Mouse (Mus musculus) urinary bladder, adult 18-20 months (tissue): ENCODE measurements around the gene Fbxo17.

Experiments used
- DNase-seq, 2 experiments: peaks; one replicate each; pipeline ENCODE4 v3.0.0; 2022; ENCODE audit warnings: low spot score in 2 of 2, mixed read lengths in 2 of 2

Gene Fbxo17

GRCm38 (mm10) chr7:28719159-28719558 is 2.6 kb downstream of the Fbxo17 start:
- no peak for DNase-seq

GRCm38 (mm10) chr7:28719650-28720049 is 3.0 kb downstream of the Fbxo17 start:
- DNase-seq = no peak

GRCm38 (mm10) chr7:28720753-28721537 is 4.3 kb downstream of the Fbxo17 start:
- DNase-seq = no peak

DNA sequence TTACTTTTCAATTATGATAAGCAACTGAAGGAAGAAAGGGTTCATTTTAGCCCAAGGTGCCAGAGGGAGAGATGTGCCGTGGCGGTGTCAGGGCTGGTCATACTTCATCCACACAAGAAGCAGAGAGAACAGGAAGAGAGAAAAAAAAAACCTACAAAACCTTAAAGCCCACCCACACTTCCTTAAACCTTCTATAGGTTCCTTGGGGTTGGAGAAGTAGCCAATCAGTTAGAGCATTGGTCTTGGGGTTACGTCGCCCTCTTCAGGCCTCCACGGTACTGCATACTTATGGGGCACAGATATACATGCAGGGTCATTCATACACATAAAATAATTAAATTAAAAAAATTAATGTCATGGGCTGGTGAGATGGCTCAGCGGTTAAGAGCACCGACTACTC is 5.5 kb downstream of the Fbxo17 start:
- no peak for DNase-seq

- no peak for DNase-seq
Observed at GRCm38 (mm10) chr7:28724613-28725012, 8.0 kb downstream of the Fbxo17 start.

DNA sequence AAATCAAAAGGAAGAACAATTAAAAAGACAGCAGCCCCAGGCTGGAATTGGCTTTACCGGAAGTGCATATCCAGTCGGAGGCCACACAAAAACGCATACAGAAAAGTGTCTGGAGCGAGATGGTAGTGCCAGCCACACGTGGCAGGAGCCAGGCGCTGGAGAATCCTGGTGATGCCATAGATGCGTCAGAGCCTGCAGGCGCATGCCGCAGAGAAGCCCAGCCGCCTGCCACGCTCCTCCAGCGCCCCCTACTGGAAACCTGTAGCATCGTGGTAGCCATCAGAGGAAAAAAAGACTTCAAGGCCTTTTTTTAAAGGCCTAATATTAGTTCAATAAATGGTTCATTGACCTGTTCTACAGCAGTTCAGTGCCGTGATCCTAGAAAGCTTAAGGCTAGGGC is 10.0 kb downstream of the Fbxo17 start:
- peak; percentile 56 to 67 for DNase-seq

GRCm38 (mm10) chr7:28727649-28728340 is 11.2 kb downstream of the Fbxo17 start:
- DNase-seq = no peak

GRCm38 (mm10) chr7:28732341-28733142 is 15.9 kb downstream of the Fbxo17 start:
- DNase-seq = peak; percentile 66 to 70

DNA sequence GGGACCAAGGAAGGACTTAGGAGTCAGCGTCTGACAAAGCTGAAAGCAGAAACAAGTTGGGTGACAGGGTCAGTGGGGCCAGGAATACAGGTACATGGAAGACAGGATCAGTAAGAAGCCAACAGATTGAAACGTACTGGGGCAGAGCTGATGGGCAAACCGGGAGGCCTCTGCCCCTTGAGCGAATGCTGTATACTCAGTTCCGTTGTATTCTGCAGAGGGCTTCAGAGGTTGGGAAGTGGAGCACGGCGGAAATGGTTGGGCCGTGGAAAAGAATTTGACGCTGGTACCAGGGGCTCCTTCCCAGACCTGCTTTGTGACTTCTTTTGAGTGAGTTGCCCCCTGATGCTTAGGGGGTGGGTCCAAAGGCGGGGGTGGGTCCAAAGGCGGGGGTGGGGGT is 16.6 kb downstream of the Fbxo17 start:
- DNase-seq = no peak

DNA sequence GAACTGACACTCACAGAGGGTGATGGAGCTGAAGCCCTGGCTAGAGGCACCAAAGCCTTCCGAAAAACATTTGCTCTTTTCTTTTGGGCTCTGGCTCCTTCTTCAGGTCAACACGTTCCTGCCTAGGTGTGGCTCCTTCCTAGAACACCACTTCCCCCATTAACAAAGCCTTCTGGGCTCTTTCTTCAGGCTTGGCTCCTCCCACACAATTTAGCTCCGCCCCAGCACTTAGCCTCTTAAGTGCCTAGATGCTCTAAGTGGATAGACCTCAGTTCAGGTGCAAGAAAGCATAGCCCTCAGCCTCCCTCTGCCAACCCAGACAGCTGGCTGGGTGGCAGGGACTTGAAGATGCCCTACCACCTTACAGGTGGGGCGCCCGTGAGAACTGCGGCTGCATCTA is 19.1 kb downstream of the Fbxo17 start:
- DNase-seq = no peak

GRCm38 (mm10) chr7:28739829-28740228 is 23.2 kb downstream of the Fbxo17 start:
- DNase-seq = no peak

DNA sequence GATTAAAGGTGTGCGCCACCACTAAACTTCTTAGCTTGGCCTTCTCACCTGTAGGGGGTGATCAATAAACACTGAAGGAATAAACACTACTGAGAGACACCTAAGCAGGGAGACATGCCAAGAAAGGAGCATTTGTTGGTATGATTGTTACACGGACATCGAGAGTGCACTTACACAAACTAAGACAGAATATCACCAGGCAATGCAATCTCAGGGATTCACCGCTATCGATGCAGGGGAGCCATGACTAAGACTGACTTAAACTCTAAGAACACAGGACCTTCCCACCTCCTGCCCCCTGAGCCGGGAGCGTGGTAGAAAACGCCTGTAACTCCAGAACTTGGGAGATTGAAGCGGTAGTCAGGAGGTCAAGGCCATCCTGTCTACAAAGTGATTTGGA is 24.3 kb downstream of the Fbxo17 start:
- no peak for DNase-seq

DNA sequence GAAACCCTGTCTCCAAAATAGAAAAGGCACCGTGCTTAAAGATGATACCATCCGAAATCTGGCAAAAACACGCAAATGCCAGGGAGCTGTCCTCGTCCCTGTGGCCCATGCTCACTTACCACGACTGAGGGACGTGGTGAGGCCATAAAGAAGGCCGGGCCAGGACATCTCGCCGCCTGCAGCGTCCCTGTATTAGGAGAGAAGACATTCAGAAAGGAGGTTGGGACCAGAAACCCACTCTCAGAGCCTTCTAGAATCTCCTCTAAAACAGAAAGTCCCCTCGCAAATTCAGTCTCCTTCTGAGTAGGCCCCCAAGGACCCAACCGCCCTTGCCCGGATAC is 24.7 kb downstream of the Fbxo17 start:
- DNase-seq = no peak

DNA sequence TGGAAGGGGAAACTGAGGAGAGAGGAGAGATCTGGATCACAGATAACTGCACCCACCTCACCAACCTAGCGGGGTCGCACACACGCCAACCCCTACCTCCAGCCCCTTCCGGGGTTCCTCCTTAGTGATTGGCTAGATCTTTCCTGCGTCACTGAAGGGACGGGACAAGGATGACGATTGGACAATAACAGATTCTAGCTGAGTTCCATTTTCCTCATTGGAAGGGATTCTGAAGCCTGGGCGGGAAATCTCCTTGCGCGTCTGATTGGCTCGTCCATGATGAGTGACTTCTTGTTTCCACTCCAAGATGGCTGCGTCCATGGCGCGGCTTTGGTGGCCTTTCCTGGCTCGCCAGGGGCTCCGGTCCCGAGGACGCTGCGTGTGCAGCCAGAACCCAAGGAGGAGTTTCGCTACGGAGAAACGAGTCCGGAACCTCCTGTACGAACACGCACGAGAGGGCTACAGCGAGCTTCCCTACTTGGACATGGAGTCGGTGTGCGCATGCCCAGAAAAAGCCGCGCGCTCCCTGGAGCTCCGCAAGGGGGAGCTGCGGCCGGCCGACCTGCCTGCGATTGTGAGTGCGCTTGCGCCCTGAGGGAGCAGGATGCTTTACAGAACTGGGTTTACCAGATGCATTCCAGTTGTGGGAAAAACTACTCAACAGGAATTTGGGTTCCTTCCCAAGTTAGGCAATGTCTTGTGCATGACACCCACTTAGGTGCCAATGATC is 25.3 kb downstream of the Fbxo17 start, which contains the start of the genes Mrps12 and Sars2:
TSS of gene Mrps12 (minus strand) at position 112 of the 730 bp plus-strand sequence.
TSS of gene Sars2 (plus strand) at position 284 of the 730 bp plus-strand sequence.
- DNase-seq = peak; percentile 91 to 98

DNA sequence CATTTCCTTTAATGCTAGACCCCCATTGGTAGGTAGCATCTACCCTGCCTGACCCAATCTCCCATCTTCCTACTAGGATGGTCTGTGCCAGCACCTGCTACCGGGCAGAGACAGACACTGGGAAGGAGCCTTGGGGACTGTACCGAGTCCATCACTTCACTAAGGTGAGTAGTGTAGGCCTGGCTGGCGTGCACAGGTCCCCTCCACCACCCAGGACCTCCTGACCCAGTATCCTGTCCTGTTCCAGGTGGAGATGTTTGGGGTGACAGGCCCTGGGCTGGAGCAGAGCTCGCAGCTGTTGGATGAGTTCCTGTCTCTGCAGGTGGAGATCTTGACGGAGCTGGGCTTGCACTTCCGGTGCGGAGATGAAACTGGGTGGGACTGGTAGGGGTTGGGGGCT is 33.3 kb downstream of the Fbxo17 start:
- no peak for DNase-seq

- DNase-seq = no peak
Observed at GRCm38 (mm10) chr7:28756079-28756478, 39.5 kb downstream of the Fbxo17 start, which contains the start of gene Ccer2. Gene Ccer2 (plus strand): TSS chr7:28756174.

DNA sequence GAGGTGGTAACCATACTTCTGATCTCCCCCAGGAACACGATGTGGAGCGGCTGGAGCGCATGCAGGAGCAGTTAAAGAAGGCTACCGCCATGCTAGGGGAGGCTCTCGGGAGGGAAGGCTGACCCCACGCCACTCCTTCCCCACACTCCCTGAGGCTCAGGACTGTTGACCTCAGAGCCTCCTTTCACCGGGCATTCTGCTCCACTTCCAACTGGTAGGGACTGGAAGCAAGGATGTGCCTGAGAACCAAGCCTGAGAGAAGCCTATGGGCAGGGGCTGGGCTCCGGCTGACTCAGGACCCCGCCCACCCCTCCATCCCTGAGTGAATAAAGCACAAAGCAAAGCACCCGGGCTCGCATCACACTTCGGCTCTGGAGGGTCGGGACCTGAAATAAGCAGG is 42.0 kb downstream of the Fbxo17 start:
- no peak for DNase-seq

GRCm38 (mm10) chr7:28761907-28762306 is 45.3 kb downstream of the Fbxo17 start:
- no peak for DNase-seq

GRCm38 (mm10) chr7:28765211-28765610 is 48.6 kb downstream of the Fbxo17 start:
- DNase-seq = no peak

DNA sequence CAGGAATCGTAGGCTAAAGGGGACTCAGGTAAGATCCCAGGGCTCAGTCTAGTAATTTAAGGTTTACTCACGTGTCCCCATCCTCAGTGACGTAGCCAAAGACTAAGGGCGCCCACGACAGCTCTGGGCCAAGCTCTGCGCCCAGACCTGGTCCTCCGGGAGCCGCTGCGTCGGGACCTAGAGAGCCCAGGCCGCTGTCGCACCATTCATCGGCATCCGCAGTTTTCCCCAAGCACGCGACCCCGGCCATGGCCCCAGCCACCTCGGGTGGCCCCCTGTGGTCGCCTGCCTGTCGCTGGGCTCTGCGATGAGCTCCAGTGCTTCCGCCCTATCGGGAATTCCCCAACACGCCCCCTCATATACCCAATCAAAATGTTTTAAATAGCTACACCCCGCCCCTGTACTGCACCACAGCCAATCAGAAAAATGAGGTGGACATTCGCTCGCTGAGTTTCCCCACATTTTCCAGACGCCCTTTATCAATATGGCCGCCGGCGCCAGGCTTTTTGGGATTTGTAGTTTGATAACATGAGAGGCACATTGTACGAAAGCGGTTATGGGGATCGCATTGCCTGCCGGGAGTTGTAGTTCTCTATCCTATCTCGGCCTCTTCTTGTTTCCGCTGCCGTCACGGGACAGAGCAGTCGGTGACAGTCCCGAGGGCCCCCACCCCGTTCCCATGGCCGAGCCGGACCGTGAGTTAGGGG is 49.7 kb downstream of the Fbxo17 start, which contains the start of gene Sirt2:
TSS of gene Sirt2 (plus strand) at position 563 of the 707 bp plus-strand sequence.
- peak; percentile 86 to 98 for DNase-seq

GRCm38 (mm10) chr7:28766910-28767309 is 50.3 kb downstream of the Fbxo17 start:
- DNase-seq = no peak
